Mouse (Mus musculus) neural tube, embryonic 15.5 days (tissue): ENCODE measurements around the gene 2310022A10Rik. TPM values are rescaled to one million over a fixed set of nuclear protein-coding genes. Genes with fewer than 3 reads are reported as not detected.

Experiments used
- ATAC-seq: fragments of 200-750 bp; cut with Nextera tagmentation; 2 replicates; pipeline ENCODE4 v1.8.0; 2017; ENCODE audit warnings: mild to moderate bottlenecking, moderate TSS enrichment, moderate library complexity; ENCODE audit not compliant: low FRiP score
- H3K27ac ChIP-seq: fragments of 300-500 bp; sonication (generic); replicated peaks from 2 replicates; pipeline ENCODE4 v1.5.1; 2015; ENCODE audit warnings: mild to moderate bottlenecking, inconsistent platforms
- H3K27me3 ChIP-seq: fragments of 300-500 bp; sonication (generic); replicated peaks from 2 replicates; pipeline ENCODE4 v1.6.1; 2015; ENCODE audit warnings: inconsistent platforms
- H3K36me3 ChIP-seq: fragments of 300-500 bp; sonication (generic); 2 replicates; pipeline ENCODE4 v1.6.1; 2015; ENCODE audit warnings: inconsistent platforms
- H3K4me1 ChIP-seq: fragments of 300-500 bp; sonication (generic); 2 replicates; pipeline ENCODE4 v1.6.1; 2015; ENCODE audit warnings: inconsistent platforms
- H3K4me2 ChIP-seq: fragments of 300-500 bp; sonication (generic); 2 replicates; pipeline ENCODE4 v1.6.1; 2015; ENCODE audit warnings: inconsistent platforms, mild to moderate bottlenecking, moderate library complexity
- H3K4me3 ChIP-seq: fragments of 300-500 bp; sonication (generic); replicated peaks from 2 replicates; pipeline ENCODE4 v1.5.1; 2015; ENCODE audit warnings: mild to moderate bottlenecking, inconsistent platforms
- H3K9ac ChIP-seq: fragments of 300-500 bp; sonication (generic); replicated peaks from 2 replicates; pipeline ENCODE4 v1.6.1; 2015; ENCODE audit warnings: mild to moderate bottlenecking, inconsistent platforms
- H3K9me3 ChIP-seq: fragments of 300-500 bp; sonication (generic); replicated peaks from 2 replicates; pipeline ENCODE4 v1.6.1; 2016; ENCODE audit warnings: inconsistent platforms
- WGBS: fragments of 180-500 bp; shearing (Covaris S2); methylation state at CpG from one replicate; pipeline ENCODE4 v1.1.7; 2015; ENCODE audit warnings: mixed read lengths; 5-methylcytosine and 5-hydroxymethylcytosine counted together
- polyA plus RNA-seq: library from polyadenylated mRNA; unstranded; fragments of >200 nt; fragmentation: Nextera tagmentation; extraction: Ambion mirVana; gene quantifications from 2 replicates; pipeline ENCODE4 v1.2.1, GENCODE M21; 2015

The 2310022A10Rik gene
- polyA plus RNA-seq, 1 experiment from 2014 or later = 32.6 TPM

- Histone ChIP-seq H3K9ac (no peak overlapping the region), H3K36me3 (peaks cover 73% of the 10 kb centered on the region), H3K9me3 (no peaks in the 10 kb centered on the region), H3K27me3 (no peaks in the 10 kb centered on the region), H3K27ac (no peak overlapping the region), H3K4me2 (no peak overlapping the region), H3K4me1 (no peaks in the 10 kb centered on the region), H3K4me3 (no peak overlapping the region)
- 93% methylated on average over 14 of the region's 14 CpGs for WGBS
- ATAC-seq = no peak
Measured at GRCm38 (mm10) chr7:27574124-27574880, 21.3 kb downstream of the 2310022A10Rik start.

DNA sequence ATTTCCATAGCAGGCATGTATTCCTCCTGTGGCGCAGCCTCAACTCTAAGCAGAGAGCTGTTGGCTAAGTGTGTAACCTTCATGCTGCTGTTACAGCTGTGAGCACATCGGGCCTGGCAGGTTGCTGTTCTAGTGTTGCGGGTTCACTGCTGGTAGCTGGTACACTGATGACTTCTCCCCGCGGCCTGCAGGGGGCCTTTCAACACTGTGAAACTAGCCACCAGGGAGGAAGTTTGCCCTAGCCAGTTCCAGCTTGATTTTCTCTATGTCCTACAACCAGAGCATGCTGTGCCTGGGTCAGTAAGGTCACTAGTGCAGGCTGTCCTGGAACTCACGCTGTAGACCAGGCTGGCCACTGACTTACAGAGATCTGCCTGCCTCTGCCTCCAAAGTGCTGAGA is 23.9 kb downstream of the 2310022A10Rik start:
- WGBS = 68% methylated on average over 6 of the region's 6 CpGs

GRCm38 (mm10) chr7:27577589-27577988 is 24.6 kb downstream of the 2310022A10Rik start:
- Histone ChIP-seq H3K27me3 (no peaks in the 10 kb centered on the region), H3K27ac (no peak overlapping the region), H3K4me2 (no peak overlapping the region), H3K9me3 (no peaks in the 10 kb centered on the region), H3K4me1 (no peaks in the 10 kb centered on the region), H3K4me3 (no peak overlapping the region), H3K9ac (no peak overlapping the region), H3K36me3 (peaks cover 78% of the 10 kb centered on the region)
- no peak for ATAC-seq
- 93% methylated on average over 6 of the region's 6 CpGs for WGBS

More for the DNA sequence above, 23.9 kb downstream of the 2310022A10Rik start:
- Histone ChIP-seq H3K4me3 (no peak overlapping the region), H3K36me3 (peaks cover 78% of the 10 kb centered on the region), H3K27me3 (no peaks in the 10 kb centered on the region), H3K9ac (no peak overlapping the region), H3K9me3 (no peaks in the 10 kb centered on the region), H3K4me2 (no peak overlapping the region), H3K27ac (no peak overlapping the region), H3K4me1 (no peaks in the 10 kb centered on the region)
- no peak for ATAC-seq

DNA sequence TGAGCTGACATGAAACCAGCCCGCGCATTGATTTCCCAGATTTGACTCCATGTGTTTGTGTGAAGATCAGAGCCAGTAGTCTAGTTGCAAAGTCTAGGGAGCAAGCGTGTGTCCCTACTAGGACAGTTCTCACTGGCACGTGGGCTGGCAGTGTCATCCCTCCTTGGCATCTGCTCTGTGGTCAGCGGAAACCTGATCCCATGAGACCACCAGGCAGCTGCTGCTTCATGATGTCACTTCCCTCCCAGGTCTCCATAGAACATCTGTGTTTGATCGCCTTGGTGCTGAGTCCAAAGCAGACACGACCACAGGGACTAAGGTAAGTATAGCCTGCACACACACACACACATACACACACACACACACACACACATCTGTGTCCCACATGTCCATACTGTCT is 25.4 kb downstream of the 2310022A10Rik start:
- WGBS = 90% methylated on average over 7 of the region's 7 CpGs
- Histone ChIP-seq H3K27me3 (no peaks in the 10 kb centered on the region), H3K4me2 (no peak overlapping the region), H3K9ac (no peak overlapping the region), H3K4me3 (no peak overlapping the region), H3K36me3 (peaks cover 84% of the 10 kb centered on the region), H3K4me1 (no peaks in the 10 kb centered on the region), H3K27ac (no peak overlapping the region), H3K9me3 (no peaks in the 10 kb centered on the region)
- no peak for ATAC-seq

GRCm38 (mm10) chr7:27580380-27581174 is 27.5 kb downstream of the 2310022A10Rik start:
- Histone ChIP-seq H3K9me3 (no peaks in the 10 kb centered on the region), H3K27me3 (no peaks in the 10 kb centered on the region), H3K4me3 (no peak overlapping the region), H3K9ac (no peak overlapping the region), H3K4me2 (no peak overlapping the region), H3K4me1 (no peaks in the 10 kb centered on the region), H3K27ac (no peak overlapping the region), H3K36me3 (peaks cover 83% of the 10 kb centered on the region)
- ATAC-seq = no peak
- WGBS = 91% methylated on average over 14 of the region's 14 CpGs

DNA sequence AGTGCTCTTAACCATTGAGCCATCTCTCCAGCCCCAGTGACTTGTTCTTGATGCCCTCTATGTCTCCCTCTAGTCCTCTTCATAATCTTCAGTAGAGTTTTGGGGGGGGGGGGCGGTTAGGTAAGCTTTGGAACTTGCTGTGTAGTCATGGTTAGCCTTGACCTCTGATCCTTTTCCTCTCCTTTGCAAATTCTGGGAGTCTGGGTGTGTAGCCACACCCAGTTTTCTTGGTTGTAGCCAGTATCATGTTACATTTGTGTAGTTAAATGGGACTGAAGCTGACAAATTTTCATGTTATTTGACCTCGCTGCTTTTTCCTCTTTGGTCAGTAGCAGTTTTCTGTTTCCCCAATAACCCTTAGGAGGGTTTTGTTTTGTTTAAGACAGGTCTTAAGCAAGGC is 33.8 kb downstream of the 2310022A10Rik start:
- H3K36me3 ChIP-seq = peaks cover 33% of the 10 kb centered on the region
- H3K4me2 ChIP-seq = no peak overlapping the region
- no peaks in the 10 kb centered on the region for H3K4me1 ChIP-seq
- H3K9ac ChIP-seq = no peak overlapping the region
- no peaks in the 10 kb centered on the region for H3K9me3 ChIP-seq
- no peaks in the 10 kb centered on the region for H3K27me3 ChIP-seq
- no peak overlapping the region for H3K27ac ChIP-seq
- H3K4me3 ChIP-seq = no peak overlapping the region
- ATAC-seq = no peak
- WGBS = 87% methylated on average over 2 of the region's 2 CpGs

GRCm38 (mm10) chr7:27587741-27588140 is 34.7 kb downstream of the 2310022A10Rik start:
- Histone ChIP-seq H3K36me3 (peaks cover 24% of the 10 kb centered on the region), H3K9me3 (no peaks in the 10 kb centered on the region), H3K27ac (no peak overlapping the region), H3K9ac (no peak overlapping the region), H3K4me2 (no peak overlapping the region), H3K4me3 (no peak overlapping the region), H3K27me3 (no peaks in the 10 kb centered on the region), H3K4me1 (peaks cover 4% of the 10 kb centered on the region)
- no peak for ATAC-seq
- WGBS = 90% methylated on average over 2 of the region's 2 CpGs

GRCm38 (mm10) chr7:27590088-27590487 is 37.1 kb downstream of the 2310022A10Rik start:
- Histone ChIP-seq H3K27ac (no peak overlapping the region), H3K9ac (no peak overlapping the region), H3K4me3 (no peak overlapping the region), H3K36me3 (peaks cover 6% of the 10 kb centered on the region; the same call in 1 of the 2 replicates), H3K4me1 (peaks cover 17% of the 10 kb centered on the region), H3K4me2 (no peak overlapping the region), H3K9me3 (no peaks in the 10 kb centered on the region), H3K27me3 (no peaks in the 10 kb centered on the region)
- no peak for ATAC-seq
- WGBS = 98% methylated on average over 4 of the region's 4 CpGs

DNA sequence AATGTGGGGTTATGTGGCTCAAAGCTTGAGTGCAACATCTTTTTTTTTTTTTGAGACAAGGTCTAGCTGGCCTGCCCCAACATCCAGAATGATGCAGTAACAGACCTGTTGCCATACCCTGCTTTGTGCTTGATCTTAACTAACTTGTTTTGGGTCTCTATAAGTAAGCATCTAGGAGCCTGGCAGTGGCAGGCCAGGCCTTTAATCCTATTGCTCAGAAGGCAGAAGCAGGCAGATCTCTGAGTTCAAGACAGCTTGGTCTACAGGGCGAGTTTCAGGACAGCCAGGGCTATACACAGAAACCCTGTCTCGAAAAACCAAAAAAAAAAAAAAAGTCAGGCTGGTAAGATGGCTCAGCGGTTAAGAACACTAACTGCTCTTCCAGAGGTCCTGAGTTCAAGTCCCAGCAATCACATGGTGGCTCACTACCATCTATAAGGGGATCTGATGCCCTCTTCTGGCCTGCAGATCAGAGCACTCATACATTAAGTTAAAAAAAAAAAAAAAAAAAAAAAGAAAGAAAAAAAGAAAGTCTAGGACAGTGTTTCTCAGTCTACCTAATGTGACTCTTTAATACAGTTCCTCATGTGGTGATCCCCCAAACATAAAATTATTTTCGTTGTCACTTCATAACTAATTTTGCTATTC is 37.7 kb downstream of the 2310022A10Rik start:
- peak overlapping the region; percentile 40; the same call in 1 of the 2 replicates for H3K9ac ChIP-seq
- no peaks in the 10 kb centered on the region for H3K27me3 ChIP-seq
- peak overlapping the region; percentile 68 for H3K4me3 ChIP-seq
- peak overlapping the region; percentile 100 for H3K27ac ChIP-seq
- H3K4me2 ChIP-seq = peak overlapping the region; percentile 57
- H3K4me1 ChIP-seq = peaks cover 17% of the 10 kb centered on the region
- no peak for ATAC-seq
- H3K9me3 ChIP-seq = no peaks in the 10 kb centered on the region
- H3K36me3 ChIP-seq = peaks cover under 1% of the 10 kb centered on the region; the same call in 1 of the 2 replicates
- WGBS = 61% methylated on average over 4 of the region's 4 CpGs

DNA sequence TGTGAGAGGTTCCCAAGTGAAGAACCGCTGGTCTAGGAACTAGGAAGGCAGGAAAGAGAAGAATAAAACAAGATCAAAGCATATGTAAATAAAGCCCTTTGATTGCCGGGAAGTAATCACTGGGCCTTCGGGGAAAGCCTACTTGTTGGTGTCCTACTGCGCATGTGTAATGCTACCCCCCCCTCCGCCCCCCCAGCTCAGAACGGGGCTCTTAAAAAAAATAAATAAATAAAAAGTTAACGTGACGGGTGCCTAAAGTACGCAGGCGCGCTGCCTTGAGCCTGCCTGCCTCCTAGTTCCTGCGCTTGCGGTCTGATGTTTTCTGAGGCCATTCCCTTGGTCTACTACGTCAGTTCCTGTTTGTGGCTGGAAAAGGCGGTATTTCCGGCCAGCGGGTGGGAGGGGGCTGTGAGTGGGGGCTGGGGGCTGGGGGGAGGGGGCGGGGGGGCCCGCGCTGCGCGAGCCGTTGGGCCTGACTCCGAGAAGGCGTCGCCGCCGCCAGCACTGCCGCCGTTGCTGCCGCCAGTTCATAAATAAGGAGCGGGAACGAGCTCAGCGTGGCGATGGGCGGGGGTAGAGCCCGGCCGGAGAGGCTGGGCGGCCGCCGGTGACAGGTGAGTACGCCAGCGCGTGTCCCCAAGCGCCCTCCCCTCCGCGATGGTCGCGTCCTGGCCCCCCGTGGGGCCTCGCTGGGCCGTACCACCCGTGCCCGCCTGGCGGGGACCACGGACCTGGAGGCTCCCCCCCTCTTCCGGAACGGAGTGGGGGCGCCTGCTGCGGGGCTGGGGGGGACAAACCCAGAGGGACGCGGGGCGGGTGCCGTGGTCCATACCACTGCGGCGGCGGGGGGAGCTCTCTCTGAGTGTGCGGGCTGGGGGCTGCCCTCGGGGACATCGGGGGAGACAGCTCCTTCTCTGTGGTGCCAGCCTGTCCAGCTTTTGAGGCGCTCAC is 38.5 kb downstream of the 2310022A10Rik start, which contains the start of gene Akt2:
TSS of gene Akt2 (plus strand) at position 287 of the 951 bp plus-strand sequence.
- Histone ChIP-seq H3K9me3 (no peaks in the 10 kb centered on the region), H3K27ac (peak within 1 kb of the TSS; percentile 100), H3K36me3 (no peaks in the 10 kb centered on the region), H3K4me1 (peaks cover 25% of the 10 kb centered on the region), H3K27me3 (no peaks in the 10 kb centered on the region), H3K4me2 (peak within 1 kb of the TSS; percentile 75), H3K9ac (peak within 1 kb of the TSS; percentile 84), H3K4me3 (peak within 1 kb of the TSS; percentile 68)
- 1% methylated on average over 58 of the region's 71 CpGs for WGBS
- peak; percentile 95 for ATAC-seq
